In genomic region chr11:7705312-7705764, GRCm38 (mm10) we compare ENCODE assay signal across 8 mouse cellular contexts.
DNase-seq lines count a peak whose midpoint lies in the region; ATAC-seq lines count a peak whose summit lies in the region.

No protein-coding gene starts in this region.

- no peaks in the 10 kb centered on the region for H3K4me1 ChIP-seq in forebrain, embryonic 13.5 days
- no peaks in the 10 kb centered on the region for H3K4me1 ChIP-seq in forebrain, embryonic 10.5 days

- 79% methylated on average over 3 of the region's 3 CpGs for WGBS in forebrain, embryonic 13.5 days
- WGBS in forebrain, embryonic 10.5 days, result 92% methylated on average over 3 of the region's 3 CpGs

- peak; percentile 89 for ATAC-seq in forebrain, embryonic 13.5 days
- no peak for ATAC-seq in inflammation-experienced regulatory T-cells, adult 6 months
- ATAC-seq in erythroid progenitor cell, adult 5-6 weeks (replicated peaks; ENCODE audit: low FRiP score, poor library complexity, severe bottlenecking), result no peak

- no peaks in the 10 kb centered on the region for H3K9me3 ChIP-seq in forebrain, embryonic 13.5 days (replicated peaks)
- no peaks in the 10 kb centered on the region for H3K9me3 ChIP-seq in forebrain, embryonic 10.5 days

- no peaks in the 10 kb centered on the region for H3K27me3 ChIP-seq in forebrain, embryonic 13.5 days
- H3K27me3 ChIP-seq in forebrain, embryonic 10.5 days (ENCODE audit: poor library complexity, severe bottlenecking), result no peaks in the 10 kb centered on the region

- no peak for DNase-seq in forebrain, embryonic 10.5 days (ENCODE audit: extremely low spot score, low spot score)
- DNase-seq in retina, adult 2 months (ENCODE audit: low read depth, low spot score), result peak; percentile 0
- no peak for DNase-seq in retina, embryonic 14.5 days (ENCODE audit: low spot score)
- peak; percentile 10 for DNase-seq in layer of hippocampus, adult 9-11 months
- peak; percentile 72 for DNase-seq in right cerebral cortex, adult 18-20 months

- H3K36me3 ChIP-seq in forebrain, embryonic 13.5 days (ENCODE audit: poor library complexity, severe bottlenecking), result no peaks in the 10 kb centered on the region
- no peaks in the 10 kb centered on the region for H3K36me3 ChIP-seq in forebrain, embryonic 10.5 days (replicated peaks)

- H3K4me3 ChIP-seq in forebrain, embryonic 13.5 days, result no peak overlapping the region
- H3K4me3 ChIP-seq in forebrain, embryonic 10.5 days, result no peak overlapping the region

- H3K4me2 ChIP-seq in forebrain, embryonic 13.5 days, result no peak overlapping the region

- no peak overlapping the region for H3K9ac ChIP-seq in forebrain, embryonic 13.5 days

- H3K27ac ChIP-seq in forebrain, embryonic 13.5 days, result no peak overlapping the region
- H3K27ac ChIP-seq in forebrain, embryonic 10.5 days, result no peak overlapping the region

Comparison
In these comparisons a context has a peak if more than half of its experiments do, and no peak if none do; other contexts are left out.
1. DNase-seq: peak in retina, adult 2 months (single experiment), layer of hippocampus, adult 9-11 months (single experiment) and right cerebral cortex, adult 18-20 months (single experiment); none in forebrain, embryonic 10.5 days (single experiment) and retina, embryonic 14.5 days (single experiment).